Mouse (Mus musculus) retina, embryonic 14.5 days (tissue): ENCODE data around the gene Fgfr2.
A peak's percentile ranks its signal among the peaks of the same experiment; 100 is the strongest.

Source experiments
- DNase-seq: peaks from one replicate; pipeline ENCODE4 v3.0.0-alpha.2; 2015; ENCODE audit warnings: low spot score

Fgfr2 gene

DNA sequence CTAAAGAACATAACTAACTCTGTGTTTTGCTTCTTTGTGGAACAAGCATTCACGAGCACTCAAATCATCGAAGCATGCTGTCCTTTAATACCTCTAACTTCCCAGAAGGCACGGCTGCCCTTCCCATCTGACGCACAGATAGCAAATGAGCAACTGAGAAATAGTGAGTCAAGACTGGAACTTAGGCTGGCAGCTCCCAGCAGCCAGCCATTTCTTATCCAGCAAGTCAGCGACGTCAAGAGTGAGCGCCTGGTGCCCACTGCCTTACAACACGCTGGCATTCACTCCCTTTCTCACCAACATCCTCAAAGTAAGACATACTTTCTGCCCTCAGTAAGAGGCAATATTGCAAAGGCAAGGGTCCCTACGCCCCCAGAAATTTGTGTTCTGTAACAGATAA is 2883.0 kb downstream of the Fgfr2 start:
- no peak for DNase-seq

DNA sequence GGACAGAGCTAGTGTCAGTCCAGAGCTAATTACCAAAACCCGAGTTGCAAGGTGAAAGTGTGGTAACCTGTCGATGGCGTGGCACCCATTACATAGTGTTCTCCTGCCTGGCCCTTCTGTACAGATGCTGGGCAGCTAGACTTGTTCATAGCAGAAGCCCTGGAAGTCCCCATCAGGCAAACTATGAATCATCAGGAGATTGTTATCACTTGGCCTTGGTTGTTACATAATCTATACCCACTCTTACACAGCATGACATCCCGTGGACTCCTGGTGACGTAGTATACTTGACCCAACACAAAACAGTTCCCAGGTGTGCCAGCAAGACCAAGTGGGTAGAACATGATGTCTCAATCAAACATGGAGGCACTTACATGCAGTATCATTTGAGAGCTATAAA is 2885.9 kb downstream of the Fgfr2 start:
- no peak for DNase-seq

- no peak for DNase-seq
Measured at GRCm38 (mm10) chr7:130233777-130234176, 2889.4 kb downstream of the Fgfr2 start.

- no peak for DNase-seq
Measured at GRCm38 (mm10) chr7:130230034-130230433, 2893.1 kb downstream of the Fgfr2 start.

DNA sequence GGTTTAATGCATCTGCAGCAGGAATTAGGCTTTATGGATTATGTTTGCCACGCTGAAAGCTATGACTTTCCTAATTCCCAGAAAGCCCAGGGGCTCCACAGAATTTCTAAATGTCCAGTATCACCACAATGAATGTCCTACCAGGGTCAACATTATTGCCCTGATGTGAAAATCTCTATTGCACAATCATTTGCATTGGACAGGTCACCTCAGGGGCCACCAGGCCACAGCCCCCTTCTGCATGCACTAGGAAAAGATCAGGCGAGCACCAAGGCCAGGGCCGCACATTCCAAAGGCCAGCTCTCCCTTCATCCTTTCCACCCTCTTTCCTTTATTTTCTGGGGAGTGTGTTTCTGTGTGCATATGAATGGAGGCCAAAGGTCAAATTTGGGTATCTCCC is 2897.9 kb downstream of the Fgfr2 start:
- DNase-seq, result no peak

GRCm38 (mm10) chr7:130222633-130223354 is 2900.4 kb downstream of the Fgfr2 start:
- no peak for DNase-seq

DNA sequence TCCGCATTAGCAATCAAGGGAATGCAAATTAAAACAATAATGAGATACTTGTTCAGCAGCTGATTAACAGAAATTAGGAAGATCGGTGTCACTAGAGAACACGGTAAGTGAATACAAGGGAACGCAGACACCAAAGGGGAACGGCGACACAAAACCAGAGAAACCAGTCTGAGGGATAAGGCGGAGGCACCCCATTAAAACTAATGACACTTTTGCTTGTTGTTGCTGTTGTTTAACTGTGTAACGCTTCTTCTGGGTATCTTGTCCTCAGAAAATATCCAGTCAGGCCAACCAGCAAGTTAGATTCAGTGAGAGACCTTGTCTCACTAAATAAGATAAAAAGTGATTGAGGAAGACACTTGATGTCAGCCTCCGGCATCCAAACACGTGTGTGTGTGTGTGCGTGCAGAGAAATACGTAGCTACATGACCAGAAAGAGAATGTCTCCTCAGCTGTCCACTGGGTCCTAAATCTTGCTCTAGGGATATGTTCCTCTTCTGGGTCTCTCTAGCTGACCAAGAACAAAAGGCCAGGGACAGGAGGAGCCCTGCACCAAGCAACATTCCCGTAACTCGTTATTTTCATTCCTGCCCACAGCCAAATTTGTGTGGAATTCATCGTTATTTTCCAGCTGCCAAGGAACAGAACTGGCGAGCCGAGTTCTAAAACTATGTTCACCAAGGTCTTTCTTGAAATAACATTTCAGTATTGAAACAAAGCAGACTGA is 2901.3 kb downstream of the Fgfr2 start:
- DNase-seq, result peak; percentile 18

DNA sequence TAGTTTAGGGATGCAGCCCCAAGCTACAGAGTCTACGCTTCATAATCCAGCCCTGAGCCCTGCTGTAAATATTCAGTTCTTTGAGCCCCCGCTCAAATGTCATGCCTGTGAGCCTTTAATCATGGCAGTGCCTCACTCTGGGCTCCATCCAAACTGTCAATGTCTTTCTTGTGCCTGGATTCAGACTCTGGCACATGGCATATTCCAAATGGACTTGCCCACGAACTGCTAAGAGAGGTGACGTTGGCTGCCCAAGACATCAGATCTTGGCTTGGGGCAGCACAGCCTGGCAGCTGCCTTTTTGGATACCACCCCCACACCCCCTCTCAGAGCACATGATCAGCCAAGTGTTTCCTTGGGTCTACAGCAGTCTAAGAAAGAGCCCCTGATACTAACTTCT is 2902.5 kb downstream of the Fgfr2 start:
- no peak for DNase-seq

- no peak for DNase-seq
Measured at GRCm38 (mm10) chr7:130219844-130220243, 2903.3 kb downstream of the Fgfr2 start.

DNA sequence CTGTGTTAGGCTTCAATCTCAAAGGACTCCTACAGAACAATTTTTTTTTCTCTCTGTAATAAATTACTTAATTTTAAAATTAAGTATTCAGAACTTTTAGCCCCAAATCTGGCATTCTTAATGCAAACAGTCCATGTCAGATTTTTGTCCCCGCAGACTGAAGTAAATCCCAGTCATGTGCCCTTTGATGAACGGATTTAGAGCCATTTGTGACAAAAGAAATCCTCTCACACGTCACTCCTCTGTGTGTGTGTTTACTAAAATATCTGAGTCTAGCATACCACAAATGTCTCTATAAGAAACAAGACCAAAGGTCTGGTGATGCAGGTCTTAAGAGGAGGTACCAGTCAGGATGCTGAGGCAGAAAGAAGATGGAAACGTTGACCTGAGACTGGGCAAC is 2906.9 kb downstream of the Fgfr2 start:
- DNase-seq, result no peak

DNA sequence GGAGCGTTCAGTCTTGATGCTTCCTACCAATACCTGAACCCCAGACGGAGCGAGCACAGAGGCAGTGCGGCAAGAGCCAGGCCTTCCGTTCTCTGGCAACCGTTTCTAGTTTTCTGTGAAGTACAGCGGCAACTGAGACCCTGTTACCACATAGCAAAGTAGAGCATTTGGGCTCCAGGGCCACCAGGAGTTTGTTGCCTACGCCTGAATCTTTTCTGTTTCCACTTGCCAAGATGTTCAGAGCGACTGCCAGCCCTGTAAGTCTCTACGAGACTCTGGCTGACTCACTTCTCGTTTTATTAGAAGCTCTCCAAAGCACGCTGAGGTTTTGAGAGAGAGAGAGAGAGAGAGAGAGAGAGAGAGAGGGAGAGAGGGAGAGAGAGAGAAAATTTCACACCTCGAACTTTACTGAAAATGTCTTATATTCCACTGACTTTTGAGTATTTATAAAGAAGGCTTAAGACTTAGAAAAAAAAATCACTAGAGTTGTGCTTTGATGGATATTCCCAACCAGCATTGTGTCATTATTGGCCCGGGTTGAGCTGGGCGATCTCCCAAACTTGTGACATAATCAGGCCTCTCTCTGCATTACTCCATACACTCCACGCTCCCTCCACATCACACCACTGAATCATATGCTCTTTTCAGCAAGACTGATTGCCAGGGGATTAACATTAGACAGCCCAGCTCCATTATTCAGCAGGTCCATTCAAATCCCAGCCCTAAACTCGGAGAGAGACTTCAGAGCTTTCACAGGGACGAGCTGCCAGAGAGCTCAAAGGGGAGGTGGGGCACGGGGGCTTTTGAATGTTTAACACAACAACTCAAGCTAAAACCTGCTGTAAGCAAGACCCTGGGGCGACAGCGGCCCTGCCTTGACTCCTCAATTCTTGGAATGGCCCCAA is 2907.6 kb downstream of the Fgfr2 start:
- peak; percentile 24 for DNase-seq

DNA sequence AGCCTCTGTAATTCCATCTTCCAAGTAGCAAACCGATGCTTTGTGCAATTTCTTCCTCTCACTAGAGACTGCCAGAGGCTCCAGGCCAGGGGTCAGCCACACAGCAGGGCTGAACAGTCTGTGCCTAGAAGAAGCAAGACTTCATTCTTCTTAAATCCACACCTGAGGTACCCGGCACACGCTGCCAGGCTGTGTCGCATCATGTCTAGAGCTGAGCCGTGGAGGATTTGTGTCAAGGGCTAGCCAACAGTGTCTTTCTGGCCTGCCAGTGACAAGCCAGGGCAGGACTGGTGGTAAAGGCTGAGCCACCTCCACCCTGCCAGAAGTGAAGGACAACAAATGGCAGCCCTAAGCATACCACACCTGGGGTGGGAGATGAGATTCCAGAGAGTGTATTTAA is 2910.0 kb downstream of the Fgfr2 start:
- no peak for DNase-seq

DNA sequence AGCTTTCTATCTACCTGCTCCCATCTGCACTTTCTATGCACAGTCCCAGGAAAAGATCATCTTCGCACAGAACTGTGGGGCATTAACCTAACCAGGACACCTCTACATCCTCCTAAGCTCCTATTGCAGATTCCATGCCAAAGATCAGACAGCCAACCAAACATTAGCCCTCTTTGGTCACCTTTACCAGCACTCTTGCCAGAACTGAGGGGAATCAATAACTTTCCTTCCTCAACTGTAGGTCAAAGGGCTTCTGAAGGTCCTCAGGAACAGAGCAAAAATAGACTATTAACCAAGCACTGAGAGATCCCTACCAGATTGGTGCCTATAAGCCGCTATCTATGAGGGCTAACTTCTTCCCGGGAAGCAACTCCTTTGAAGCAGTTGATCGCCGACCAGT is 2911.7 kb downstream of the Fgfr2 start:
- DNase-seq, result no peak

- peak; percentile 58 for DNase-seq
Measured at GRCm38 (mm10) chr7:130208601-130209000, 2914.5 kb downstream of the Fgfr2 start.

GRCm38 (mm10) chr7:130206181-130206582 is 2917.0 kb downstream of the Fgfr2 start:
- DNase-seq, result no peak

- DNase-seq, result no peak
Measured at GRCm38 (mm10) chr7:130205140-130205539, 2918.0 kb downstream of the Fgfr2 start.

DNA sequence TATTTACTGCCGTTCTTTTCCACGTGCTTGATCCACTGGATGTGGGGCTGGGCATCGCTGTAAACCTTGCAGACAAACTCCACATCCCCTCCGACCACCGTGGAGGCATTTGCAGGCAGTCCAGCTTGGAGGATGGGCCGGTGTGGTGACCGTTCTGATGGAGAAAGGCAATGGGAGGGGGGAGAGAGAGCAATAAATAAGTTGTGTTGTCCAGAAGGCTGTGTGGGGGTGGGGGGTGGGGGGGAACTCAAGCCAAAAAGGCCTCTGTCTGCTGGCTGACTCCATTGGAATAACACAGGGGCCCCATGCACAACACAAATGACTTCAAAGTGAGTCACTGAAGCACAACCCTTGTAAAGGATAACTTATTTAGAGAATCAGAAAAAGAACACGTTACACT is 2922.1 kb downstream of the Fgfr2 start:
- no peak for DNase-seq

GRCm38 (mm10) chr7:130199951-130200350 is 2923.2 kb downstream of the Fgfr2 start:
- no peak for DNase-seq

- DNase-seq, result no peak
Measured at GRCm38 (mm10) chr7:130199317-130199716, 2923.8 kb downstream of the Fgfr2 start.

DNA sequence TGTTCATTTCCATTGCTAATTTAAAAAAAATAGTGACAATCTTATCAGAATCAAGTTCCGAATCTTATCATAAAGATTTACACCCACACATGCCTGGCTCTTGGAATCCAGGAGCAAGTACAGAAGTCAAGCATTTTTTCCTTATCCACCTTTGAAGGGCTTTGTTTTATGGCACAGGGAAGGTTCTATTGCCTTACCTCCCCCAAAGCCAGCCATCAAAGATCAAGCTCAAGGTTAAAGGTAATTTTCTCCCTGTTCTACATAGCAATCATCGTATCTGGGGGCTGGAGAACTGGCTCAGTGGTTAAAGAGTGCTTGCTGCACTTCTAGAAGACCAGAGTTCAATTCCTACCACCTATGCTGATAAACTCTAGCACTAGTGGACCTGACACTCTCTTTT is 2928.1 kb downstream of the Fgfr2 start:
- DNase-seq, result no peak

GRCm38 (mm10) chr7:130190329-130190975 is 2932.7 kb downstream of the Fgfr2 start:
- DNase-seq, result no peak

- no peak for DNase-seq
Measured at GRCm38 (mm10) chr7:130189901-130190300, 2933.2 kb downstream of the Fgfr2 start.
